Mouse (Mus musculus): Measurements from ENCODE around the gene Gm5868. TPM values are rescaled to one million over a fixed set of nuclear protein-coding genes. Genes with fewer than 3 reads are reported as not detected.
"Not testable (repeated sequence)": the region's sequence is repeated elsewhere in the genome, so short reads cannot be mapped to it uniquely, and the experiment has no call there.

Gene Gm5868
- polyA plus RNA-seq, 1 experiment from 2014 or later = 10.5 TPM

DNA sequence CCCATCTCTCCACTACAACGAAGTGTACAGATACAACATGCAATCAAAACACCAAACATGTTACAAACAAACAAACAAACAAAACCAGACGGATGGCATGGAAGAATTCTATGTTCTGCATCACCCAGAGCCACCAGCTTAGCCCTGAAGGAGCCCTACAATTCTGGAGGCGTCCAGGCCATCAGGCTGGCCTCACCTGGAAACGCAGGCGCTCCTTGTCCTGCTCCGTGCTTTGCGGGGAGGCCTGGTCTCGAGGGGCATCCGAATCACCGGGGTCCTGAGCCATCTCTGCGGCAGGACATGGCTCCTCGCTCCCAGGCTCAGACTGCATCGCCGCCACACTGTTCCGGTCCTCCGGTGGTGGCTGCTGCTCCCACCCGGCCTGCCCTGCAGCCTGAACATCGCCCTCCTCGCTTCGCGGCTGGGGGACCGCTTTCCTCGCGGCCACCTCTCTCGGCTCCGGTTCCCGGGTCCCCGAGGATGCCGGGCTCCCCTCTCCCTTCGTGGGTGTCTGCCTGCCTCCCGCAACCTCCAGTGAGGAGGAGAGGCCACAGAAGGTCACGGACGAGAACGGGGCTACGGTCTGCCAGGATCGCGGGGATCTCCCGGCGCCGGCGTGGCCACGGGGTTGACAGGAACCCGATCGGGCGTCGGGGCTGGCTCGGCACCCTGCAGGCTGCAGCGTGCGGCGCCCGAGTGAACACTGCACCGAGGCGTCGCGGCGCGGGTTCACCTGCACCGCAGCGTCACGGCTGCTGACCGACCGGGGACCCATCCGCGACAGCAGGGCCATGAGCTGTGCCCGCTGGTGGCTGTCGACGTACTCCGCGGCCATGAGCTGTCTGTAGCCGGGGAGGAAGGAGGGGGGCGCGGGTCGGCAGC is 7.0 kb downstream of the Gm5868 start:
- WGBS = 5% methylated on average over 61 of the region's 73 CpGs
- H3K4me3 ChIP-seq = peak overlapping the region; percentile 41
- H3K27ac ChIP-seq (replicated peaks); H3K27me3 ChIP-seq; H3K36me3 ChIP-seq; H3K9me3 ChIP-seq: not testable (repeated sequence)
- ATAC-seq (ENCODE audit: low read depth) = peak; percentile 82
- peak overlapping the region; percentile 65 for H3K9ac ChIP-seq
- peaks cover 11% of the 10 kb centered on the region; the same call in 1 of the 2 replicates for H3K4me1 ChIP-seq (replicated peaks)
- H3K4me2 ChIP-seq = peak overlapping the region; percentile 58

DNA sequence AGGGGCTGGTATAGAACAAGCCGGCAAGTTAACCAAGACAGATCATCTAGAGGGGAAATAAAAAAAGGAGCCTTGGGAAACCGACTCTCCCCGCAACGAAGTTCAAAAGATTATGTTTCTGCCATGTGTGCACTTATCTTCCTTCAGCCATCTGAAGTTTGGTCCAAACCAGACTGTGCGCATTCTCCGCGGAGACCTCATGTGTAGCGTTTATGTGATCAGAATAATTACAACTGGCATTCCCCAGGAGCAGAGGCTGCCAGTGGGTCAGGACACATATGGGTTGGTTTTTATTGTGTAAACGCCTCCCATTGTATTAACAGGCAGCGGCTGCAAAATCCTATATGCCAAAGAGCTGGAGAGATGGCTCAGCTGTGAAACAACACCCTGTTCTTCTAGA is 7.8 kb downstream of the Gm5868 start:
- H3K9me3 ChIP-seq; H3K4me3 ChIP-seq; H3K27ac ChIP-seq (replicated peaks); H3K36me3 ChIP-seq; H3K9ac ChIP-seq; H3K27me3 ChIP-seq: not testable (repeated sequence)
- 25% methylated on average over 10 of the region's 10 CpGs for WGBS
- ATAC-seq (ENCODE audit: low read depth) = 0 out of 2 replicates have a peak, but pooled peaks have one; percentile 37
- H3K4me2 ChIP-seq = peak overlapping the region; percentile 58
- peaks cover 11% of the 10 kb centered on the region; the same call in 1 of the 2 replicates for H3K4me1 ChIP-seq (replicated peaks)

DNA sequence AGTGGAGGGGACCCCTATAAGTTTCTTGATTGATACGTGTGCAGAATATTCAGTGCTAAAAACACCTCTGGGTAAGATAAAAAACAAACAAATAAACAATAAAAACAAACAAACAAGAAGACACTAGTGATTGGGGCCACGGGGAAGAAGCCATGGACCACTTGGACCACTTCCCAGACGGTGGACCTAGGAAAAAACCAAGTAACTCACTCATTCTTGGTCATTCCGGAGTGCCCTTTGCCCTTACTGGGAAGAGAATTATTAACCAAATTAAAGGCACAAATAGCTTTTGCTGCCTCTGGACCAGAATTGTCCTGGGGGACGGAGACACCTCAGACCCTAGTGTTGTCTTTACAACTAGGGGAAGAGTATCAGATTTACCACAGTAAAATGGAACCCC is 21.7 kb downstream of the Gm5868 start:
- Histone ChIP-seq H3K27me3 (no peaks in the 10 kb centered on the region), H3K27ac (replicated peaks) (no peak overlapping the region), H3K4me2 (no peak overlapping the region), H3K4me1 (replicated peaks) (0 out of 2 replicates have a peak, but pooled peaks cover 3% of the 10 kb centered on the region), H3K9me3 (peaks cover 17% of the 10 kb centered on the region; the same call in 1 of the 2 replicates), H3K4me3 (no peak overlapping the region), H3K36me3 (no peaks in the 10 kb centered on the region), H3K9ac (no peak overlapping the region)
- WGBS = 84% methylated on average over 5 of the region's 5 CpGs
- ATAC-seq (ENCODE audit: low read depth) = no peak

DNA sequence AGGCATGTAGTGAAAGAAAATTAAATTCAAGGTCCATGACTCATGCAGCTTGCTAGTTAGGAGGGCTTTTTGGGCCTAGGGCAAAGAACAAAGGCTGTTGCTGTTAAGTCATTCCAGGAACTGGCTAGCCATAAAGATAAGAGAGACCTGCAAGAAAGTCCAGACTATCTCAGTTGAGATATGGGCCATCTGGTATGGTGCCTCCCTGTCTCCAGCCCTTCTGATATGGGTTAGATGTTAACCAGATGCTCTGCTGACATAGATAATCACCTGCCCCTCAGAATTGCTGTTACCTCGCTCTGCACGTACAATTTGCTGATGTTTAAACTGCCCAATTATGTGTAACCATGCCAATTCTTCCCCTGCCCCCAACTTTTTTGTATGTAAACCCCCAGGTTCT is 24.2 kb downstream of the Gm5868 start:
- H3K9me3 ChIP-seq; H3K9ac ChIP-seq; H3K4me2 ChIP-seq; H3K27ac ChIP-seq (replicated peaks); H3K4me3 ChIP-seq; ATAC-seq (ENCODE audit: low read depth); H3K36me3 ChIP-seq; H3K27me3 ChIP-seq: not testable (repeated sequence)
- WGBS = 96% methylated on average over 2 of the region's 2 CpGs
- H3K4me1 ChIP-seq (replicated peaks) = peaks cover 13% of the 10 kb centered on the region

DNA sequence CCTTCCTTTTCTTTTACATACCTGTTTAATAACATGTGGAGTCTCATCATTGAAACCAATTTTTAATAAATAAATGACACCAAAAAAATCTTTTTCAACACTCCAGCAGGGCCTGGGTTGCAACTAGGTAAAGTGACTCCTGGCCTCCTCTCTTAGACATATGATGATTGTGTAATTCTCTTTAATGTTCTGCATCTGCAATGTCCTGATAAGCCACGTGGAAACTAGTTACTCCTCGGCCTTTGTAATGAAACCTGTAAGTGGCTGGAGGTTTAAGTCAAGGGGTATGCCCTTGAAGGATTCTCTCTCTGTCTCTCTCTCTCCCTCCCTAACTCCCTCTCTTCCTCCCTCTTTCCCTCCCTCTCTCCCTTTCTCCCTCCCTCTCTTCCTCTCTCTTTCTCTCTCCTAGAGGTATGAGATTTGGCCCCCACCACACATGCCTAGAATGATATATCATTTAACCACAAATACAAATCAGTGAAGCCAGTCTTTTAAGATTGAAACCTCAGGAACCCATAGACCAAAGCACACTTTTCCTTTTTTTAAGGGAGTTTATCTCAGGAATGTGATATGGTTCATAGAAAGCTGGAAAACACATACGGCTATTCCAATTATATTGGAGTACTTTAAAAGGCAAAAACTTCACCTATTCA is 26.2 kb downstream of the Gm5868 start:
- no peaks in the 10 kb centered on the region; the same call in 1 of the 2 replicates for H3K36me3 ChIP-seq
- H3K4me1 ChIP-seq (replicated peaks) = peaks cover 16% of the 10 kb centered on the region
- no peaks in the 10 kb centered on the region for H3K27me3 ChIP-seq
- H3K4me2 ChIP-seq = no peak overlapping the region
- H3K9ac ChIP-seq = no peak overlapping the region
- H3K4me3 ChIP-seq = no peak overlapping the region
- no peaks in the 10 kb centered on the region for H3K9me3 ChIP-seq
- no peak for ATAC-seq (ENCODE audit: low read depth)
- WGBS = 87% methylated on average over 3 of the region's 3 CpGs
- H3K27ac ChIP-seq (replicated peaks) = no peak overlapping the region

DNA sequence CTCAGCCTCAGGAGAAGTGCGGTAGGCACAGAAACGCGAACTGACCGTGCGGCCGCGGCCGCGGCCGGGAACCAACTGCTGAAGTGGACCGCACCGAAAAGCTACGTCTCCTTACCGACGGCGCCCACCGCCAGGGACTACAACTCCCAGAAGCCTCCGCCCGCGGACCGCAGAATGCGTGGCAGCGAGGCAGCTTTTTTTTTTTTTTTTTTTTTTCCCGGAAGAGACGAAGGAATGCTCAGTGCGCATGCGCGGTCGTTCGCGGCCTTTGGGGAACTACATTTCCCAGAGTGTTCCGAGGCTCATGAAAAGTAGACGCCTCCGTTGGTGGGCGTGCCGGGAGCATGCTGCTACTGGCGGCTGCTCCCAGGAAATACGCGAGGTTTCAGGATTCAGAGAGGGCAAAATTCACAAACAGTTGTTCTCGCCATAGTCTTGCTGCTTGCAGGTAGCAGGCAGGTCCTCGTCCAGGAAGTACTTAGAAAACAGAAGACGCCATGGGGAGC is 27.8 kb downstream of the Gm5868 start, which contains the start of gene Nfxl1:
Nfxl1 (minus strand) TSS at position 141 of the 506 bp plus-strand sequence.
- Histone ChIP-seq H3K4me1 (replicated peaks) (peaks cover 16% of the 10 kb centered on the region), H3K4me2 (peak within 1 kb of the TSS; percentile 91), H3K9ac (peak within 1 kb of the TSS; percentile 91), H3K4me3 (peak within 1 kb of the TSS; percentile 96), H3K27ac (replicated peaks) (peak within 1 kb of the TSS; percentile 74), H3K27me3 (no peaks in the 10 kb centered on the region), H3K36me3 (peaks cover 5% of the 10 kb centered on the region), H3K9me3 (no peaks in the 10 kb centered on the region)
- peak; percentile 96 for ATAC-seq (ENCODE audit: low read depth)
- under 1% methylated on average over 42 of the region's 42 CpGs for WGBS

DNA sequence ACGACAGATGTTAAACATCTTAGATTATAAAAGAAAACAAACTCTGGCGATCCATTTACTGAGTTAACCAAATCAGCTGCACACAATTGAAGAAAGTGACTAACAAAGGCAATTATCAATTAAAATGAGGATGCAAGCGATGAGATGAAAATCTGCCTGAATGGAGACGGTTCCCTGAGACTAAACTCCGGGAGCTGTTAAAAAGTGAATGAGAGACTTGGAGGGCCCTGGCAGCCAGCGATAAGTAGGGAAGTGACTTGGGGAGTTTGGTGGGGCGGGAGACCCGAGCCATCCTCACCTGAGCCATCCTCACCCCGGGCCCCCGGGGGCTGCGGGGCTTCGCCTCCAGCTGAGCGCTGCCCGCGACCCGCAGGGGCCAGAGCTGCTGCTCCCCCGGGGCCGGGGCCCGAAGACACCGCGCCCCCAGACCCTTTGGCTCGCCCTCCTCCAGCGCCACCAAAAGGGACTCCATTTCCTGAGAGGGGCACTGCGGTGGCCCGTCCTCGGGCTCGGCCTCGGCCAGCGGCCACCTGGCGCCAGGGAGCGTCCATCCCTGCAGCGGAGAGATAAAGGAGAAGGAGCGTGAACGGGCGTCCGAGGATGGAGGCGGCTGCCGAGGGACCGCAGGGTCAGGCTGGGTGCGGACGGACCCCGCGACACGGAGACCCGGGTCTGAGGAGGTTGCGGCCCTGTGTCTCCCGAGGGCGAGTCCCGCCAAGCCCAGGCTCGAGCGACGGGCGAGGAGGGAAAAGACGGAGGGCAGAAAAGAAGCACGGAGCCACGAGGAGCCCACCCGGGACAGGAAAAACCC is 28.4 kb downstream of the Gm5868 start:
- WGBS = under 1% methylated on average over 57 of the region's 57 CpGs
- peak overlapping the region; percentile 91 for H3K9ac ChIP-seq
- peak overlapping the region; percentile 96 for H3K4me3 ChIP-seq
- peaks cover 9% of the 10 kb centered on the region for H3K36me3 ChIP-seq
- peak overlapping the region; percentile 74 for H3K27ac ChIP-seq (replicated peaks)
- H3K27me3 ChIP-seq = no peaks in the 10 kb centered on the region
- peaks cover 13% of the 10 kb centered on the region for H3K4me1 ChIP-seq (replicated peaks)
- no peaks in the 10 kb centered on the region for H3K9me3 ChIP-seq
- ATAC-seq (ENCODE audit: low read depth) = peak; percentile 86
- peak overlapping the region; percentile 91 for H3K4me2 ChIP-seq

DNA sequence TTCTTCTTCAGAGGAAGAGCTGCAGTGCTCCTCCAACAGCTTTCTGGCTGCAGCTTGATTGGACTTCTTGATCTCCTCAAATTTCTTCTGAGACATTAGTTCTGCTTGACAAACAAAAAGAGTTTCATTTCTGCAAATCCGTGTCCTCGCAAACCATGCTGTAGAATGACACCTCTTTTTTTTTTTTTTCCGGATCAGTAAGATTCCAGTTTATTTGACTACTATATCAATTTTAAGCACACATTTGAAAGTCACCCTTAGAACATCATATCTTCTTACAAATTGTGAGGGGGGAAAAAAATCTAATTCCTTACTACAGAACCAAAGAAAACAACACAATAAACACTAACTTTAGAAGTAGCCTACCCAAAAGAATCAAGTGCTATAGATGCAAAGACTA is 31.1 kb downstream of the Gm5868 start:
- H3K27me3 ChIP-seq = no peaks in the 10 kb centered on the region
- no peak overlapping the region for H3K9ac ChIP-seq
- no peak for ATAC-seq (ENCODE audit: low read depth)
- H3K4me3 ChIP-seq = no peak overlapping the region
- H3K27ac ChIP-seq (replicated peaks) = no peak overlapping the region
- H3K9me3 ChIP-seq = no peaks in the 10 kb centered on the region
- 73% methylated on average over 3 of the region's 3 CpGs for WGBS
- peaks cover 18% of the 10 kb centered on the region for H3K36me3 ChIP-seq
- H3K4me1 ChIP-seq (replicated peaks) = peaks cover 13% of the 10 kb centered on the region
- no peak overlapping the region for H3K4me2 ChIP-seq

DNA sequence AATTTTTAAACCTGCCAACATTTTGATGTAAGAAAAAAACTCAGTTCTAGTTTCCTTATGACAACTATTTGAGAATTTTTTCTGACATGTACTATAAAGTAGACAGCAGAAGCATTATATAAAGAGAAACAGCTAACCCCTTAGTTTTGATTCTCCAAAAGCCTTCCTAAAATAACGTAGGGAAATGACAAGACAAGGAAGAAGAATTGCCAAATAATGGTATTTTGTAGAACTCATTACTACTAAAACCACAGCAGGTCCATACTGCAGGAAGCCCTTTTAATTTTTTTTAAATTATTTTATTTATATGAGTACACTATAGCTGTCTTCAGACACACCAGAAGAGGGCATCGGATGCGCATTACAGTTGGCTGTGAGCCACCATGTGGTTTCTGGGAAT is 36.1 kb downstream of the Gm5868 start:
- no peaks in the 10 kb centered on the region for H3K9me3 ChIP-seq
- no peak for ATAC-seq (ENCODE audit: low read depth)
- WGBS = 90% methylated on average over 3 of the region's 3 CpGs

More for the DNA sequence above, 36.1 kb downstream of the Gm5868 start:
- H3K4me1 ChIP-seq (replicated peaks) = no peaks in the 10 kb centered on the region
- no peak overlapping the region for H3K4me2 ChIP-seq
- no peaks in the 10 kb centered on the region for H3K27me3 ChIP-seq
- no peak overlapping the region for H3K27ac ChIP-seq (replicated peaks)
- H3K4me3 ChIP-seq = no peak overlapping the region
- peaks cover 26% of the 10 kb centered on the region for H3K36me3 ChIP-seq
- H3K9ac ChIP-seq = no peak overlapping the region
